Mouse (Mus musculus) Patski (cell line): ENCODE results near the gene Meis2. TPM values are rescaled to one million over a fixed set of nuclear protein-coding genes. Genes with fewer than 3 reads are reported as not detected.

Experiments used
- ATAC-seq: fragments of 100-300 bp; one replicate; pipeline ENCODE4 v1.8.0; 2021
- CTCF ChIA-PET: fragments of 350-600 bp; sonication (Branson Sonifier 250); formaldehyde crosslinking; loops from one replicate; lab custom pipeline; 2022; ENCODE audit warnings: inconsistent platforms; lab: Charles Lee
- POLR2A ChIA-PET: fragments of 350-600 bp; sonication (Branson Sonifier 250); formaldehyde crosslinking; loops from one replicate; lab custom pipeline; 2022; ENCODE audit warnings: antibody characterized with exemption, inconsistent platforms; lab: Charles Lee
- DNase-seq: peaks from one replicate; pipeline ENCODE4 v3.0.0-alpha.2; 2011; ENCODE audit warnings: low read depth, low spot score
- H3K27me3 ChIP-seq: fragments of 371-371 bp; one replicate; pipeline ENCODE4 v1.5.1; 2021
- CTCF ChIP-seq: fragments of 100-300 bp; IDR thresholded peaks from one replicate; pipeline ENCODE4 v1.5.1; 2021
- in situ Hi-C: fragments of 300-500 bp; cut with MboI; formaldehyde crosslinking; loops from 3 replicates; pipeline ENCODE4 v1.11.1; 2018; ENCODE audit warnings: low pct_unique_long_range_greater_than_20kb, mixed read lengths
- polyA plus RNA-seq: library from polyadenylated mRNA; unstranded; gene quantifications from one replicate; pipeline ENCODE4 v1.2.3, GENCODE M21; 2021

Meis2 gene
- polyA plus RNA-seq, 1 experiment from 2014 or later, result 52.9 TPM

GRCm38 (mm10) chr2:115813721-115814120, 251.9 kb downstream of the Meis2 start:
- in situ Hi-C loops, result no loop called here
- ATAC-seq (no peak), DNase-seq (no peak)
- no peak for TF ChIP-seq CTCF
- ChIA-PET CTCF (interaction anchor here (1.9 kb wide), 1 partner anchor 10 kb away, joined by 6 read pairs; no protein-coding TSS in a partner anchor), POLR2A (interaction anchor here (0.5 kb wide), 1 partner anchor 280 kb away, joined by 3 read pairs; no protein-coding TSS in a partner anchor)
- H3K27me3 ChIP-seq, result no peaks in the 10 kb centered on the region

DNA sequence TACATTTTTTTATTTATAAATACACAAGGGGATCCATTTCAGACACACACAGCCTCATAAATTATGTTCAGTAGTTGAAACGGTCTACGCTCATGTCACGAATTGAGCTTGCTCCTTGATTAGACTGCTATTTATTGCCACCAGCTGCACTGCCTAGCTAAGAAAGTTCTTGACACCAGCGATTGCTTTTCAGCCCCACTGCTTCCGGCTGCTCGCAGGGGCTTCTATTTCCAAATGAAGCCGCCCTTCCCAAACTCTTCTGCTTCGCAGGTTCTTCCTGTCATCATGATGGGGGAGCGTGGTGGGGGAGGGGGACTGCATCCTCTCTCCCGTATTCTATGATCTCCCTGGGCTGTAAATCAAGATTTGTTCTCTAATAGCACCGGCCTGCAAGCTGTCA, 252.3 kb downstream of the Meis2 start:
- no peak for ATAC-seq
- ChIA-PET POLR2A (interaction anchor here (0.5 kb wide), 1 partner anchor 280 kb away, joined by 3 read pairs; no protein-coding TSS in a partner anchor), CTCF (interaction anchor here (1.9 kb wide), 1 partner anchor 10 kb away, joined by 6 read pairs; no protein-coding TSS in a partner anchor)
- DNase-seq, result no peak
- no peaks in the 10 kb centered on the region for H3K27me3 ChIP-seq
- TF ChIP-seq CTCF, result no peak
- in situ Hi-C loops, result no loop called here
